22 mouse cellular contexts compared by ENCODE assay signal in the genomic region with DNA sequence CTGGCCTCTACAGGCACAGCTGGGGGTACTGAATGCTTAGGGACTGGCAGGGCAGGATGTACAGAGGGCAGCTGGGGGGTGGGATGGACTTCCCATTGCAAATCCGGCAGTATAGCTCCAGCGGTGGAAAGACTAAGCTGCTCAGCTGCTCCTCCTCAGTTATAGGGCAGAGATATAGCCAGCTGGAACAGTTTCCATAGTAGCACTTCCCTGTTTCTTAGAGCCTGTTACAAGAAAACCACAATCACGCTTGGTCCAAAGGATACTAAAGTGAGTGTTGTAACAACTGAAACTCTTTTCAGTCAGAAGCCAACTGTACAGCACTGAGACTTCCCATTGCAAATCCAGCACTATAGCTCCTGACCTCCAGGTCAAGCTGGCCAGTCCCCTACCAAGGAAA.
A peak's percentile ranks its signal among the peaks of the same experiment; 100 is the strongest.
DNase-seq lines count a peak whose midpoint lies in the region; ATAC-seq and TF ChIP-seq lines count a peak whose summit lies in the region.
"Had no signal": no experiment of that assay in that cellular context is flagged by ENCODE, and none has a peak within 500 bp of the region (broad histone marks: within the 10 kb centered on the region; RNA-seq: fewer than 3 reads in every experiment).

No protein-coding gene starts in this region.

- H3K9ac ChIP-seq in forebrain, embryonic 11.5 days (ENCODE audit: low read length) = no peak overlapping the region
- H3K9ac ChIP-seq in intestine, embryonic 16.5 days (ENCODE audit: low read depth, low read length) = no peak overlapping the region
- no peak overlapping the region for H3K9ac ChIP-seq in hindbrain, embryonic 11.5 days (ENCODE audit: low read depth, low read length)
- H3K9ac ChIP-seq: embryonic facial prominence, embryonic 13.5 days; hindbrain, embryonic 14.5 days had no signal

- ATAC-seq in granulocyte monocyte progenitor cell, adult 5-6 weeks (replicated peaks; ENCODE audit: poor library complexity, severe bottlenecking) = peak; percentile 90
- peak; percentile 89 for ATAC-seq in megakaryocyte progenitor cell, adult 5-6 weeks (replicated peaks; ENCODE audit: poor library complexity)
- no peak for ATAC-seq in forebrain, embryonic 11.5 days (replicated peaks; ENCODE audit: low FRiP score)
- no peak for ATAC-seq in intestine, embryonic 16.5 days
- ATAC-seq in hindbrain, embryonic 11.5 days (ENCODE audit: low FRiP score) = no peak
- ATAC-seq: CD4-positive, CD25-positive, alpha-beta regulatory T cell, adult 4 months had no signal

- no peaks in the 10 kb centered on the region for H3K9me3 ChIP-seq in forebrain, embryonic 11.5 days (ENCODE audit: control insufficient read depth, low read length)
- no peaks in the 10 kb centered on the region for H3K9me3 ChIP-seq in intestine, embryonic 16.5 days (ENCODE audit: control insufficient read depth, low read length)
- no peaks in the 10 kb centered on the region for H3K9me3 ChIP-seq in hindbrain, embryonic 11.5 days (ENCODE audit: control insufficient read depth, low read length)
- H3K9me3 ChIP-seq: embryonic facial prominence, embryonic 13.5 days; G1E; heart, embryonic 10.5 days had no signal

- no peak overlapping the region for H3K4me3 ChIP-seq in bone marrow macrophage, adult 2 months (ENCODE audit: insufficient read depth, low read length)
- no peak overlapping the region for H3K4me3 ChIP-seq in forebrain, embryonic 11.5 days (ENCODE audit: low read depth, low read length)
- no peak overlapping the region for H3K4me3 ChIP-seq in intestine, embryonic 16.5 days (ENCODE audit: low read length)
- no peak overlapping the region for H3K4me3 ChIP-seq in hindbrain, embryonic 11.5 days (ENCODE audit: low read depth, low read length)
- H3K4me3 ChIP-seq: embryonic facial prominence, embryonic 13.5 days; heart, embryonic 10.5 days had no signal

- no peaks in the 10 kb centered on the region; the same call in 1 of the 2 replicates for H3K36me3 ChIP-seq in forebrain, embryonic 11.5 days (ENCODE audit: control insufficient read depth, insufficient read depth, low read length)
- no peaks in the 10 kb centered on the region for H3K36me3 ChIP-seq in intestine, embryonic 16.5 days (ENCODE audit: control insufficient read depth, insufficient read depth, low read length)
- H3K36me3 ChIP-seq in hindbrain, embryonic 11.5 days (ENCODE audit: control insufficient read depth, insufficient read depth, low read length) = no peaks in the 10 kb centered on the region

- H3K27me3 ChIP-seq in forebrain, embryonic 11.5 days (ENCODE audit: control insufficient read depth, insufficient read depth, low read length) = no peaks in the 10 kb centered on the region
- H3K27me3 ChIP-seq in intestine, embryonic 16.5 days (replicated peaks; ENCODE audit: control insufficient read depth, insufficient read depth, low read length) = no peaks in the 10 kb centered on the region
- no peaks in the 10 kb centered on the region for H3K27me3 ChIP-seq in hindbrain, embryonic 11.5 days (ENCODE audit: control insufficient read depth, insufficient read depth, low read length)
- H3K27me3 ChIP-seq: embryonic facial prominence, embryonic 13.5 days had no signal

- peak; percentile 20 for DNase-seq in lung, postnatal 25 days (ENCODE audit: low spot score)
- no peak for DNase-seq in lung, postnatal 14 days
- no peak for DNase-seq in forebrain, embryonic 11.5 days (ENCODE audit: low spot score)
- DNase-seq in hindbrain, embryonic 11.5 days (ENCODE audit: low spot score) = no peak
- DNase-seq: adrenal gland, adult 8-10 months; adrenal gland, postnatal 36 days; B cell, adult 2 months; cerebellum, adult 11 months; cerebellum, adult 8-10 months; cerebellum, postnatal 14 days; gastrocnemius, postnatal 14 days; heart, postnatal 10 days; heart, postnatal 4 days had no signal

- H3K27ac ChIP-seq in bone marrow macrophage, adult 2 months (ENCODE audit: insufficient read depth, low read depth, low read length) = peak overlapping the region; percentile 55
- H3K27ac ChIP-seq in forebrain, embryonic 11.5 days (ENCODE audit: low read depth, low read length) = no peak overlapping the region
- no peak overlapping the region for H3K27ac ChIP-seq in intestine, embryonic 16.5 days (ENCODE audit: low read length)
- H3K27ac ChIP-seq in hindbrain, embryonic 11.5 days (ENCODE audit: low read depth, low read length) = no peak overlapping the region
- H3K27ac ChIP-seq: embryonic facial prominence, embryonic 13.5 days; heart, embryonic 10.5 days; hindbrain, embryonic 14.5 days had no signal

- H3K4me1 ChIP-seq in bone marrow macrophage, adult 2 months (ENCODE audit: control insufficient read depth, insufficient read depth, low read length) = peaks cover 38% of the 10 kb centered on the region
- no peaks in the 10 kb centered on the region for H3K4me1 ChIP-seq in forebrain, embryonic 11.5 days (replicated peaks; ENCODE audit: control insufficient read depth, insufficient read depth, low read length)
- H3K4me1 ChIP-seq in intestine, embryonic 16.5 days (ENCODE audit: control insufficient read depth, insufficient read depth, low read length) = peaks cover 3% of the 10 kb centered on the region
- H3K4me1 ChIP-seq in hindbrain, embryonic 11.5 days (replicated peaks; ENCODE audit: control insufficient read depth, insufficient read depth, low read length) = no peaks in the 10 kb centered on the region; the same call in 1 of the 2 replicates

- H3K4me2 ChIP-seq in forebrain, embryonic 11.5 days (ENCODE audit: low read depth, low read length, severe bottlenecking) = no peak overlapping the region
- H3K4me2 ChIP-seq in intestine, embryonic 16.5 days (ENCODE audit: low read depth, low read length) = no peak overlapping the region
- H3K4me2 ChIP-seq in hindbrain, embryonic 11.5 days (replicated peaks; ENCODE audit: low read depth, low read length) = no peak overlapping the region
- H3K4me2 ChIP-seq: embryonic facial prominence, embryonic 13.5 days; hindbrain, embryonic 14.5 days had no signal

- TF ChIP-seq POLR2A in bone marrow macrophage, adult 2 months (IDR thresholded peaks at IDR 0.05; ENCODE audit: borderline replicate concordance, low read depth, low read length) = no peak

- no peak for TF ChIP-seq CTCF in bone marrow macrophage, adult 2 months (IDR thresholded peaks at IDR 0.05; ENCODE audit: low read depth, low read length)

- 89% methylated on average over 3 of the region's 3 CpGs for WGBS in forebrain, embryonic 11.5 days
- WGBS in intestine, embryonic 16.5 days = 85% methylated on average over 3 of the region's 3 CpGs
- 72% methylated on average over 3 of the region's 3 CpGs for WGBS in hindbrain, embryonic 11.5 days

Comparison
In these comparisons a context has a peak if more than half of its experiments do, and no peak if none do; other contexts are left out.
1. ATAC-seq: peak in granulocyte monocyte progenitor cell, adult 5-6 weeks (single experiment) and megakaryocyte progenitor cell, adult 5-6 weeks (single experiment); none in forebrain, embryonic 11.5 days (single experiment), intestine, embryonic 16.5 days (single experiment) and hindbrain, embryonic 11.5 days (single experiment).